Mouse (Mus musculus): ENCODE measurements around the gene Plin1. TPM values are rescaled to one million over a fixed set of nuclear protein-coding genes. Genes with fewer than 3 reads are reported as not detected.

The Plin1 gene
- polyA plus RNA-seq, 1 experiment from 2014 or later, result not detected

GRCm38 (mm10) chr7:79758176-79758575, 25.5 kb upstream of the Plin1 start:
- Histone ChIP-seq H3K36me3 (no peaks in the 10 kb centered on the region), H3K4me3 (no peak overlapping the region), H3K4me1 (no peaks in the 10 kb centered on the region), H3K4me2 (replicated peaks) (no peak overlapping the region), H3K9me3 (no peaks in the 10 kb centered on the region), H3K27ac (no peak overlapping the region), H3K27me3 (no peaks in the 10 kb centered on the region), H3K9ac (no peak overlapping the region)
- no peak for ATAC-seq (ENCODE audit: insufficient number of reproducible peaks, insufficient read depth, low FRiP score, low TSS enrichment)
- WGBS, result 71% methylated on average over 6 of the region's 6 CpGs

- H3K27ac ChIP-seq, result no peak overlapping the region
- H3K9me3 ChIP-seq, result no peaks in the 10 kb centered on the region
- no peak overlapping the region for H3K9ac ChIP-seq
- no peaks in the 10 kb centered on the region for H3K36me3 ChIP-seq
- H3K4me3 ChIP-seq, result no peak overlapping the region
- no peaks in the 10 kb centered on the region for H3K27me3 ChIP-seq
- 43% methylated on average over 2 of the region's 2 CpGs for WGBS
- no peak for ATAC-seq (ENCODE audit: insufficient number of reproducible peaks, insufficient read depth, low FRiP score, low TSS enrichment)
- no peak overlapping the region for H3K4me2 ChIP-seq (replicated peaks)
- no peaks in the 10 kb centered on the region for H3K4me1 ChIP-seq
These were observed 23.6 kb upstream of the Plin1 start for GRCm38 (mm10) chr7:79756334-79756733.

- Histone ChIP-seq H3K36me3 (no peaks in the 10 kb centered on the region), H3K4me2 (replicated peaks) (no peak overlapping the region), H3K27me3 (no peaks in the 10 kb centered on the region), H3K27ac (no peak overlapping the region), H3K9ac (no peak overlapping the region), H3K4me1 (no peaks in the 10 kb centered on the region), H3K9me3 (no peaks in the 10 kb centered on the region), H3K4me3 (no peak overlapping the region)
- no peak for ATAC-seq (ENCODE audit: insufficient number of reproducible peaks, insufficient read depth, low FRiP score, low TSS enrichment)
- 84% methylated on average over 6 of the region's 6 CpGs for WGBS
These were observed 16.8 kb upstream of the Plin1 start for GRCm38 (mm10) chr7:79749511-79749910.

GRCm38 (mm10) chr7:79747659-79748058, 15.0 kb upstream of the Plin1 start:
- no peak overlapping the region for H3K27ac ChIP-seq
- WGBS, result 78% methylated on average over 6 of the region's 6 CpGs
- no peak overlapping the region for H3K4me3 ChIP-seq
- no peaks in the 10 kb centered on the region for H3K27me3 ChIP-seq
- no peak overlapping the region for H3K9ac ChIP-seq
- no peak overlapping the region for H3K4me2 ChIP-seq (replicated peaks)
- no peak for ATAC-seq (ENCODE audit: insufficient number of reproducible peaks, insufficient read depth, low FRiP score, low TSS enrichment)
- peaks cover 6% of the 10 kb centered on the region; the same call in 1 of the 2 replicates for H3K4me1 ChIP-seq
- no peaks in the 10 kb centered on the region for H3K9me3 ChIP-seq
- H3K36me3 ChIP-seq, result no peaks in the 10 kb centered on the region

GRCm38 (mm10) chr7:79744585-79744984, 11.9 kb upstream of the Plin1 start:
- no peak for ATAC-seq (ENCODE audit: insufficient number of reproducible peaks, insufficient read depth, low FRiP score, low TSS enrichment)
- H3K4me3 ChIP-seq, result no peak overlapping the region
- WGBS, result 79% methylated on average over 5 of the region's 5 CpGs
- H3K27me3 ChIP-seq, result no peaks in the 10 kb centered on the region
- H3K27ac ChIP-seq, result no peak overlapping the region
- H3K9me3 ChIP-seq, result no peaks in the 10 kb centered on the region
- H3K36me3 ChIP-seq, result no peaks in the 10 kb centered on the region
- H3K4me2 ChIP-seq (replicated peaks), result no peak overlapping the region
- no peak overlapping the region for H3K9ac ChIP-seq
- H3K4me1 ChIP-seq, result peaks cover 6% of the 10 kb centered on the region; the same call in 1 of the 2 replicates

- Histone ChIP-seq H3K27ac (no peak overlapping the region), H3K36me3 (no peaks in the 10 kb centered on the region), H3K27me3 (no peaks in the 10 kb centered on the region), H3K9me3 (no peaks in the 10 kb centered on the region), H3K4me2 (replicated peaks) (no peak overlapping the region), H3K4me1 (peaks cover 6% of the 10 kb centered on the region; the same call in 1 of the 2 replicates), H3K9ac (no peak overlapping the region), H3K4me3 (no peak overlapping the region)
- 88% methylated on average over 9 of the region's 9 CpGs for WGBS
- no peak for ATAC-seq (ENCODE audit: insufficient number of reproducible peaks, insufficient read depth, low FRiP score, low TSS enrichment)
These were observed 11.3 kb upstream of the Plin1 start for GRCm38 (mm10) chr7:79744051-79744450.

GRCm38 (mm10) chr7:79742659-79743536, 10.2 kb upstream of the Plin1 start, which contains the start of the genes Pex11a and Wdr93:
Gene Pex11a, minus strand, starts transcription at chr7:79743131.
Gene Wdr93, plus strand, starts transcription at chr7:79743163.
- 3% methylated on average over 46 of the region's 46 CpGs for WGBS
- ATAC-seq (ENCODE audit: insufficient number of reproducible peaks, insufficient read depth, low FRiP score, low TSS enrichment), result peak; percentile 52; the same call in 1 of the 2 replicates

GRCm38 (mm10) chr7:79742277-79742658, 9.6 kb upstream of the Plin1 start:
- Histone ChIP-seq H3K4me1 (peaks cover 6% of the 10 kb centered on the region; the same call in 1 of the 2 replicates), H3K36me3 (no peaks in the 10 kb centered on the region; the same call in 1 of the 2 replicates), H3K4me2 (replicated peaks) (peak overlapping the region; percentile 66), H3K4me3 (peak overlapping the region; percentile 60), H3K27me3 (no peaks in the 10 kb centered on the region), H3K9ac (peak overlapping the region; percentile 38), H3K9me3 (no peaks in the 10 kb centered on the region), H3K27ac (no peak overlapping the region)
- ATAC-seq (ENCODE audit: insufficient number of reproducible peaks, insufficient read depth, low FRiP score, low TSS enrichment), result no peak
- WGBS, result 23% methylated on average over 11 of the region's 11 CpGs

More at GRCm38 (mm10) chr7:79742659-79743536, 10.2 kb upstream of the Plin1 start, which contains the start of the genes Pex11a and Wdr93:
- no peaks in the 10 kb centered on the region for H3K9me3 ChIP-seq
- H3K4me1 ChIP-seq, result peaks cover 6% of the 10 kb centered on the region; the same call in 1 of the 2 replicates
- peak within 1 kb of the TSS; percentile 60 for H3K4me3 ChIP-seq
- H3K27ac ChIP-seq, result no peak within 1 kb of the TSS
- H3K27me3 ChIP-seq, result no peaks in the 10 kb centered on the region
- H3K36me3 ChIP-seq, result no peaks in the 10 kb centered on the region
- H3K9ac ChIP-seq, result peak within 1 kb of the TSS; percentile 38
- H3K4me2 ChIP-seq (replicated peaks), result peak within 1 kb of the TSS; percentile 66

- no peak overlapping the region for H3K4me3 ChIP-seq
- H3K9ac ChIP-seq, result no peak overlapping the region
- 75% methylated on average over 4 of the region's 4 CpGs for WGBS
- ATAC-seq (ENCODE audit: insufficient number of reproducible peaks, insufficient read depth, low FRiP score, low TSS enrichment), result no peak
- H3K36me3 ChIP-seq, result peaks cover 7% of the 10 kb centered on the region
- H3K4me2 ChIP-seq (replicated peaks), result no peak overlapping the region
- H3K4me1 ChIP-seq, result peaks cover 6% of the 10 kb centered on the region; the same call in 1 of the 2 replicates
- H3K9me3 ChIP-seq, result no peaks in the 10 kb centered on the region
- no peaks in the 10 kb centered on the region for H3K27me3 ChIP-seq
- H3K27ac ChIP-seq, result no peak overlapping the region
These were observed 7.6 kb upstream of the Plin1 start for GRCm38 (mm10) chr7:79740279-79740678.

- Histone ChIP-seq H3K27ac (no peak overlapping the region), H3K9ac (no peak overlapping the region), H3K4me3 (no peak overlapping the region), H3K36me3 (peaks cover 10% of the 10 kb centered on the region), H3K4me1 (peaks cover 6% of the 10 kb centered on the region; the same call in 1 of the 2 replicates), H3K27me3 (no peaks in the 10 kb centered on the region), H3K4me2 (replicated peaks) (no peak overlapping the region), H3K9me3 (no peaks in the 10 kb centered on the region)
- no peak for ATAC-seq (ENCODE audit: insufficient number of reproducible peaks, insufficient read depth, low FRiP score, low TSS enrichment)
- WGBS, result 93% methylated on average over 2 of the region's 2 CpGs
These were observed 6.2 kb upstream of the Plin1 start for GRCm38 (mm10) chr7:79738913-79739312.

GRCm38 (mm10) chr7:79736511-79736910, 3.8 kb upstream of the Plin1 start:
- no peak overlapping the region for H3K4me3 ChIP-seq
- WGBS, result 93% methylated on average over 14 of the region's 14 CpGs
- H3K4me1 ChIP-seq, result no peaks in the 10 kb centered on the region
- H3K9me3 ChIP-seq, result no peaks in the 10 kb centered on the region
- 0 out of 2 replicates have a peak, but pooled peaks cover 3% of the 10 kb centered on the region for H3K27me3 ChIP-seq
- no peak for ATAC-seq (ENCODE audit: insufficient number of reproducible peaks, insufficient read depth, low FRiP score, low TSS enrichment)
- no peak overlapping the region for H3K27ac ChIP-seq
- no peak overlapping the region for H3K9ac ChIP-seq
- H3K36me3 ChIP-seq, result peaks cover 10% of the 10 kb centered on the region
- H3K4me2 ChIP-seq (replicated peaks), result no peak overlapping the region

- Histone ChIP-seq H3K4me2 (replicated peaks) (no peak overlapping the region), H3K36me3 (peaks cover 10% of the 10 kb centered on the region), H3K27me3 (0 out of 2 replicates have a peak, but pooled peaks cover 3% of the 10 kb centered on the region), H3K27ac (no peak overlapping the region), H3K4me3 (no peak overlapping the region), H3K4me1 (no peaks in the 10 kb centered on the region), H3K9ac (no peak overlapping the region), H3K9me3 (no peaks in the 10 kb centered on the region)
- WGBS, result 75% methylated on average over 8 of the region's 8 CpGs
- no peak for ATAC-seq (ENCODE audit: insufficient number of reproducible peaks, insufficient read depth, low FRiP score, low TSS enrichment)
These were observed 1.9 kb upstream of the Plin1 start for GRCm38 (mm10) chr7:79734563-79734962.
